Mouse (Mus musculus) urinary bladder, adult 2 months (tissue): Measurements from ENCODE around the gene Acsm4. TPM values are rescaled to one million over a fixed set of nuclear protein-coding genes. Genes with fewer than 3 reads are reported as not detected.
"Not testable (repeated sequence)": the region's sequence is repeated elsewhere in the genome, so short reads cannot be mapped to it uniquely, and the experiment has no call there.

ENCODE experiments used
- DNase-seq: peaks from one replicate; pipeline ENCODE4 v3.0.0; 2022; ENCODE audit warnings: low spot score
- polyA plus RNA-seq: library from polyadenylated mRNA; depleted of rRNA; stranded (reverse); fragments of >200 nt; gene quantifications from 2 replicates; pipeline ENCODE4 v1.2.3, GENCODE M21; 2012; rRNA removed

Gene Acsm4
- not detected in 2 replicates for polyA plus RNA-seq

DNA sequence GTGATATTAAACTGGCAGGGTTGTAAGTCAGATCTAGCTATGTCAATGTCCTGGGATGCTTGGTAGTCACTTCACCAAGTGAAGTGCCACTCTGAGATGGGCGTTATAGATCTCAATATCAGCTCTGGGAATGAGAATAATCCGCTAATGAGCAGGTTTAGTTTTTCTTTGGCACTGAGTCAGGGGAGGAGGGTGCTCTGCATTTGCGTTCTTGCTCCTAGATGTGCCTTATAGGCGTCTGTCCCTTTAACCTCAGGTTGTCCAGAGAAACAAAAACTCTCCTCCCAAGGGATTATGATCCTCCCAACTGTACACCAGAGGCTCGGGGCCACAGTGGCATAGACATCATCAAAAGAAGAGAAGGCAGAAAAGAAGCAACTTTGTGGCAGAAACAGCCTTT lies at the start of gene Acsm4:
Gene Acsm4 (plus strand): TSS at position 301 of the 400 bp plus-strand sequence.
- DNase-seq: no peak

DNA sequence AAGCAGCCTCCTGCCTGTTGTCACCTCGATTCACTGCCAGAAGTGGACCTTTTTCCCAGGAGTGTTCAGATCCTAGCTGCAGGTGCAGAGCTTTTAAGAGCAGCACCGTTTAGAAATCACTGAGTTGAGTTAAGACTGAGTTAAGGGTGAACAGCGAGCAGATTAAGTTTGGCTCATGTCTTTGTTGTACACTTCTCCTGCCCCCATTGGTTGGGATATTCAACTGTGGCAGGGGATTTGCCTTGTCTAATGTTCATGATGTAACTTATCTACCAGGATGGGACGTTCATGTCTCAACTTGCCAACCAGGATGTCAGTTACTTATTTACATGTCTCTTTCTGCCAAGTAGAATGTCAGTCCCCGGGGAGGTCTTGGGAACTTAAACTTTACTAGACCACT lies 47.5 kb upstream of the Acsm4 start:
- DNase-seq: no peak

DNA sequence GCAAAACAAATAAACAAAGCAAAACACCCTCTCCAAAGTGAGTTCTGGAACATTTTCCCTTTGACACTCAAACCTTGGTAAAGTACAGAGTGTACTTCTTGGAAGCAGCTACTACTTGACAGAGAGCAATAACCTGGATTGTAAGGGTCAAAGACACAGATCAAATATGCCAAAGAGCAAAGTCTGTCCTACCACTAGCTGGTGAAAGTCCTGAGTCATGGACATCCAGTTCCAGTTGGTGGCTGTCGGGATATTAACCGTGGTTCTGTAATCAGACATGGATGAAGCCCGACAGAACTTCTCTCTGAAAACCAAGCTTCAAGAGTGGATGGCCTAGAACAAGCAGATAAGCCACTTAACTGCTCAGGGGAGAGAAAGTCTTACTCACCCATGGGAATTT lies 21.9 kb upstream of the Acsm4 start:
- no peak for DNase-seq

DNA sequence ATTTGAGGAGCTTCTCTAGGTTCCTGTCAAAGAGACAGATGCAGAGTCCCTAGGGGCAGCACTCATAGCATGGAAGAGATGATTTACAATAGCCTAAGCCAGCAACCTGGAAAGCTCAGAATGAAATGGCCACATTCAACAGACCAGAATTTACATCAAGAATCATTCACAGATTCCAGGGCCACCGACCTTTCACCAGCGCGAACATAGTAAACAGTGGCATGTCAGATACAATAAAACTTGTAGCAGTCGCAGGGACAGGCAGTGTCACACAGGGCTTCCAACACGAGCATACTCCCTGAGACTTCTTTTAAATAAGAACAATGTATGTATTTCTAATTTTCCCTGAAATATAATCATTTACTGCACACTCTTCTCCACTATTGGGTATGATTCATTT lies 19.4 kb upstream of the Acsm4 start:
- DNase-seq: no peak

DNA sequence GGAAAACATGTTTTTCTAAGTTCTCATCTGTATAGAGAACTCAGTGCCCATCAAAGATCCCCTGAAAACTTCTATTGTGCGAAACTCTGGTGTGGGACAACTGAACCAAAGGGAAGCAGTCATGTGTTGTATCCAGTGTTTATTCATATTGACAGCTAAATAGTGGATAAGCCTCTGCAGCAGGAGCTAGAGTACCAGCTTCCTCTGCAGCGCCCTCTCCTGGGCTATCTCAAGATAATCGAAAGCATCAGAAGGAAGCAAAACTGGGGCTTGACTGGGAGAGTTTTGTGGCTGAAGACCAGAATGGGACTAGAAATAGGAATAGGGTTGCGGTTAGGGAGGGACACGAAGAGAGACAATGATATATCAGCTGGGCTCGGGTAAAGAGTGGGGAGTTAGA lies 18.9 kb upstream of the Acsm4 start:
- DNase-seq: no peak

DNA sequence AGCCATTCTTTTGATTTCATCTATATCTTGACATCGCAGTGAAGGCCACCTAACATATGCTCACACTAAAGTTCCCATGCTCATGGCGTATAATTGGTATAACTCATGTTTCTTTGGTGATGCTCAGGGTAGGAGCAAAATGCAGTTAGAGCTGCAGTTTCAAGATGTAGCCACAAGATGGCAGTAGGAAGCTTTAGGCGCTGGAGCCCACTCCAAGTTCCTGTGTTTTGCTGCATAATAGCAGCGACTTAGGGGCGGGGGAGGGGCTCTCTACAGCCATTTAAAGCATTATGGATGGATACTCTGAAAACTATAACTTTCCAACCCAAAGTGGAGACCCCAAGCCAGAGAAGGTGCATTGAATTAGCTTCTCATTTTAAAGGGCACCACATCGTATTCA lies 16.4 kb upstream of the Acsm4 start:
- no peak for DNase-seq

DNA sequence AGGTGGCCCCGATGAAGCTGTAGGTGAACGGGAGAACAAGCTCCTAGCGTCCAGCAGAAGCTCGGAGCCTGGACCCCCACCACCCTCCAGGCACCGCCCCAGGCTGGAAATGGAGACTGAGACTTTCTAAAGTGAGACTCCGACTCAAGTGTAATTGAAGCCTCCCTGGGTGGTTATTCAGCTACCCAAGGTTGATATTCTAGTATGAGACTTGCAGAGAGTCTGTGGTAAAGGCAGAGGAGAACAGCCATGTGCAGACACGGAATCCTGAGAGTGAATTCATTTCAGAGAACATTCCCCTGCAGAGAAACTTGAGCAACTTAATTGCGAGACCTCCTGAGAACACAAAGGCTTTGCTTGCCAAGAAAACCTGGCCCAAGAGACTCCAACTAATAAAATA lies 9.7 kb upstream of the Acsm4 start:
- DNase-seq: no peak

DNA sequence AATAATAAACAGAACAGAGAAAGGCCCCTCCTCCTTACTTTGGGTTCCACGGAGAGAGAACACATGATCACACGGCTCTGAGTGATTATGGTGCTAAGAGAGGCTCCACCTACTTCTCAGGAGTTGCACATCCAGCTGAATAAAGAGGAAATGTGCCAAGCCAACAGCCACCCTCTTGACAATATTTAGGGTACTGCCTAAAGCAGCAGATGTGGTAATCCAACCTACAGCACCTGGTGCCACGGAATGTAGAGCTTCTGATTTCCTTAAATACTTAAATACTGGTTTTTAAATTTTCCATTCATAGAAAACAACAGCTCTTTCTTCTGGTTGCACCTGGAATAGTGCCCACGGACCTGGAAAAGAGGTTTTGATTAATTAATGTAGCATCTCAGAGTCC lies 7.1 kb upstream of the Acsm4 start:
- DNase-seq: no peak

DNA sequence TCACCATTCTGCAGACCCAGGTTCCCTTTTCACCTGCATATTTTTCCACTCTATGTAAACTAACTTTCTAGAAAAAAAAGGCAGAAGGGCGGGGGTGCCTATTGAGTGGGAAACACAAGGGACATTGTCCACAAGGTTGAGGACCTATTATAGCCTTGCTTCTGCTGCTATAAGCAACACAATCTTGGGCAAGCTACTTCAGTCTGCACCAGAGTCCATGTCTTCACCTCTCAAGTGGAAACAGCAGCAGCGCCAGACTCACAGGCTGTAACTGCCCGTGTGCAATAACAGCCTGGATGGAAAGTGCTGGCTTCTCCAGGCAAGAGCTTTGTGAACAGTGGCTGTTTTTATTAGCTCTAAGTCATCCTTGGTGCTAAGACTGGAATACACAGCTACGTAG lies 2.5 kb downstream of the Acsm4 start:
- DNase-seq: no peak

DNA sequence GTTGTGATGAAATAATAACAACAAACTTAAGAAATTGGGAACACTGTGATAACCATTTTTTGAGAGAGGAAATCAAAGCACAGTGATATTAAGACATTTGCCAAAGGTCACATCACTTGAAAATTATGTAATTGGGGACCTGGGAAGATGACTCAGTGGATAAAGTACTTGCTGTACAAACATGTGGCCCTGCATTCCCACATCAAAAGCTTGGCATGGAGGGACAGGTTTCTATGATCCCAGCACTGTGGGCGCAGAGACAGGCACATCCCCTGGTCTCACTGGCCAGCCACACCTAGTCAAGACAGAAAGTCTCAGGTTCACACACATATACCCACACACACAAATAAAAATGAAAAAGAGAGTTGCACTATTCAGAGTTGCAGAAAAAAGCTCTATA lies 5.1 kb downstream of the Acsm4 start:
- DNase-seq: no peak

DNA sequence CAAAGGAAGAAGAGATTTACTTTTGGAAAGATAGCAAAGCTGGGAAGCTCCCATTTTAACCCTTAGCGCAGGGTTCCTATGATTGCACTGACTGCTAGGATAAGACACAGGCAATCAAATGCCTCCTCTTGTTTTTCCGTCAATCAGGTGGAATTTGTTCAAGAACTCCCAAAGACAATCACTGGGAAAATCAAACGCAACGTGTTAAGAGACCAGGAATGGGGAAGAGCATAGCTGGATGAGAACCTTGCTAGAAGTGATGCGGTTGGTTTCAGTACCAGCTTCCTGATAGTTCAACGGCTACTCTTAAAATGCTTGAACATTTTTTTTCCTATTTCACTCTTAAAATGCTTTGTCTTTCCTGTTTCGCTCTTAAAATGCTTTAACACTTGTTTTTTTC lies 24.3 kb downstream of the Acsm4 start:
- DNase-seq: no peak

DNA sequence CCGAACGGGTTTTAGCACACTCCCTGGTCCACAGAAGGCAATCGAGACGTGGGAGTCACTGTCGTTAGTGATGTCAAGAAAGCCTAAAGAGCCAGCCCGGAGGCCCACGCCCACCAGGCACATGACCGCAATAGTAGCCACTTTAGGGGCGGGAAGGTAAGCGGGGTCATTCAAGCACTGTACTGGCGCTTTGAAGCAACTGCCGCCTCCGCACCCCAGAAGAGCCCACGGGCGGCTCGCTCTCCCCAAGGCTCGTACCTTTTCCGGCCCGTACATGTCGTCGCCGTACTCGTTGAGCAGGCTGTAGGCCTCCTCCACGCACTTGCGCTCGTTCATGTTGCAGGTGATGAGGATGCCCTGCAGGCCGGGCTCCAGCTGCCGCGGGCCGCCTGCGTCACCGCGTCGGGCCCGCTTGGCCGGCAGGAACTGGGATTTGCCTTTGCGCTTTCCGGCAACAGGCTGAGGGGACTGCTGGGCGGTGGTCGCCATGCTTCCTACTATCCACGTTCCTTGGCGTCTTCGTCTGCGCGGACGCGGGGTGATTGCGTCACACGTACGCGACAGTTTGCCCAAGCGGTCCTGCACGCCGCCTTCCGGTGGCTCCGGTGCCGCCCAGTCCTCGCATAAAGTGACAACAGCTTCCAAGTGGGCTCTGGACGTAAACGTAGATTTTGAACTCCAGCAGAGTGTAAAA lies 30.6 kb downstream of the Acsm4 start, which contains the start of gene Thumpd1:
Gene Thumpd1 (minus strand): TSS at position 546 of the 694 bp plus-strand sequence.
- DNase-seq: peak; percentile 88

DNA sequence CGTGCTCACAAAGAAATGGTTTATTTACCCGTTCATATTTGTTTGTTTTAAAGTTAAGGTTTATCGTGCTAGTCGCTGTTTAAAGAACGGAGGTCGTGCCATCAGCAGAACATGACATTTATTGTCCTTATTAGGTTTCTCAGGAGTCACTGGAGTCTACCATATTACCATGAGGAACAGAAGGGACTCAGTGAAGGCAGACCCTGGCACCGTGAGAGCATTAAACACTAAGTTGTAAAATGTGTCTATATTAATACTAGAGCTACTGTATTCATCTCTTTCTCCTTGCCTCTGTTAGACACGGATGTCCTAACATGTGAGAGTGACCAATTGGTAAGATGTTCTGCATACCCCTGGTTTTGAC lies 31.1 kb downstream of the Acsm4 start:
- DNase-seq: no peak

DNA sequence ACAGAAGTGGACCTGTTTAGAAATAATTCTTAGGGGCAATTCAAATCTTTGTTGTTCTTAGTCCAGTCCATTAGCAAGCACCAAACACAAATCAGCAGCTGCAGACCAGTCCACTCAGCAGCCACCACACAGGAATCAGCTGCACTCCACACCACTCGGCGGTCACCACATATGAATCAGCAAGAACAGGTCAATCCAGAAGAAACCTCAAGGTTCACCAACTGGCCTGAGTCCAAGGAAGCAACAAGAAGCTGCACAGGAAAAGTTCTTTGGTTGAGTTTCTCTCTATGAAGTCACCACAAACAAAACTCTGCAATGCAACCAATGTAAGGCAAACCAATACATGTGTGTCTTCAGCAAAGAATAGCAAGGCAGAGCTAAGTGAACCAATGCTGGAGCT lies 37.8 kb downstream of the Acsm4 start:
- no peak for DNase-seq

DNA sequence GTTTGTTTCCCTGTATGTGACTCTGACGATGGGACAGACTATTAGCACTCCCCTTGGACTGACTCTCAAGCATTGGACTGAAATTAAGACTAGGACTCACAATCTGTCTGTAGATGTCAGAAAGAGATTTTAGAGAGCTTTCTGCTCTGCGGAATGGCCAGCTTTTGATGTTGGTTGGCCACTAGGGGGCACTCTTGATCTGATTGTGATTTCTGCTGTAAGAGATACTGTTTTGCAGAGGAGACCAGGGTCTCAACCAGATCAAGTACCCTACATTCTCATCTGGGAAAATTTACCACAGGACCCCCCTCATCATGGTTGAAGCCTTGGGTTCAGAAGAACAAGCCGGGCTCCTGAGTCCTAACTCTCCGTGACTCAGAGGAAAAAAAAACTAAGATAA lies 41.4 kb downstream of the Acsm4 start:
- not testable (repeated sequence) for DNase-seq

DNA sequence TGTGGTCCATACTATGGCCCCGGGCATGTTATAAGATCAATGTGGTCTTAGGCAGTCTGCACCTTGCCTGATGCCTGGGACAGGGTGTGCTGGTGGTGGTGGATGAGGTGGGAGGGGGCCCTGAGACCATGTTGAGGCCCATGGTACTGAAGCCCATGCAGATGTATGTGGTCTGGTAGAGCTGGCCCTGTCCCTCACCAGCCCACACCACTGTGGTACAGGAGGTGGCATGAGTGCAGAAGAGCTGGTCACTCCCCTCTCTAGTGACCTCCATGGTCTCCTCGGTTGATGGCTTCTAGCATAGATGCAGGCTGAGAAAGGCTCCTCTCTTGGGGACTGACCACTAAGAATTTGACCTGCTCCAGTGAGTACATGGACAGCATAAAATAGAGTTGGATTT lies 49.1 kb downstream of the Acsm4 start:
- DNase-seq: no peak

DNA sequence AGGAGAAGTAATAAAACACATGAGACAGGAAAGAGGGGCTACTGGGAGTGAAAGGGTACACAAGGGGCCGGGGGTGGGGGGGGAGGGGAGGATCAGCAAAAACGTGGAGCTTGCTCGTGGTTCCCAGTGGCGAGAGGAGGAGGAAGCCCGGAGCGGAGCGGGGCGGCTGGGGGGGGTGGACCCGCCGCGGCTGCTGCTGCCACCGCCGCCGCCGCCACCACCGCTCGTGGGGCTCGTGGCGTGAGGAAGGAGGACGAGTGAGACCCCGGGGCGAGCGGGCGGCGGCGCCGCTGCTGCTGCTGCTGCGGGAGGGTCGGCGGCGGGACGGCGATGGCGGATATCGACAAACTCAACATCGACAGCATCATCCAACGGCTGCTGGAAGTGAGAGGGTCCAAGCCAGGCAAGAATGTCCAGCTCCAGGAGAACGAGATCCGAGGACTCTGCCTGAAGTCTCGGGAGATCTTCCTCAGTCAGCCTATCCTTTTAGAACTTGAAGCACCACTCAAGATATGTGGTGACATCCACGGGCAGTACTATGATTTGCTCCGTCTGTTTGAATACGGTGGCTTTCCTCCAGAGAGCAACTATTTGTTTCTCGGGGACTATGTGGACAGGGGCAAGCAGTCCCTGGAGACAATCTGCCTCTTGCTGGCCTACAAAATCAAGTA lies 50.1 kb downstream of the Acsm4 start:
- not testable (repeated sequence) for DNase-seq

DNA sequence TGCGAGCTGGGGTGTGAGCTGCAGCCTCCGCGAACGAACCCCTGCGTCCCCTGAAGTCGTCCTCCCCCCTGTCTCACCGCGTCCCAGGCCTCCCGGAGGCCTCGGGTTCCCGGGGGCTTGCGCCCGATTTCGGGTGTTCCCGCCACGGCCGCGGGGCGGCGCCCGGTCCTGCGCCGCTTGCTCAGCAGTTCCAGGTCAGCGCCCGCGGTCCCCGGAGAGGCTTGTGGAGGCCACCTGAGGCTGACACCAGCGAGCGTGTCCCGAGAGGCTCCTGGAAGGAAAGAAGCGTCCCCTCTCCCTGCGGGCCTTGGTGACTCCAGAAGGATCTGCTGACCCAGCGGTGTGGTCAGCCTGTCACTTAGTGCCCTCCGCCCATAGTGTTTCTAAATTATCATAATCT lies 54.5 kb downstream of the Acsm4 start:
- no peak for DNase-seq

DNA sequence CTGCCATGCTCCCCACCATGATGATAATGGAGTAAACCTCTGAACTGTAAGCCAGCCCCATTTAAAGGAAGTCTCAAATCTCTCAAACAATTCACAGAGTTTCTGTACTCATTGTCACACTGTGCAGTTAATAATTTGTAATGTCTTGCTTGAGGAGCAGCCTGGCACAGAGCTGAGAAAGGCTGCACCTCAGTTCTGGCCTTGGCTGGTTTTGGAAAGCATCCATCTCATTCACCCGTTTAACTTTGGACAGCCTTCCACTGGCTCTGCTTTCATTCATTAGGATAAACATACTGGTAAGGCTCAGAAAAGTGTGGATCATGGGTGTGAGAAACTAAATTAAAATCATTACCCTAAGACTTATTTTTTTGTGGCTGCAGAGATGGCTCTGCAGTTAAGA lies 56.0 kb downstream of the Acsm4 start:
- DNase-seq: no peak

DNA sequence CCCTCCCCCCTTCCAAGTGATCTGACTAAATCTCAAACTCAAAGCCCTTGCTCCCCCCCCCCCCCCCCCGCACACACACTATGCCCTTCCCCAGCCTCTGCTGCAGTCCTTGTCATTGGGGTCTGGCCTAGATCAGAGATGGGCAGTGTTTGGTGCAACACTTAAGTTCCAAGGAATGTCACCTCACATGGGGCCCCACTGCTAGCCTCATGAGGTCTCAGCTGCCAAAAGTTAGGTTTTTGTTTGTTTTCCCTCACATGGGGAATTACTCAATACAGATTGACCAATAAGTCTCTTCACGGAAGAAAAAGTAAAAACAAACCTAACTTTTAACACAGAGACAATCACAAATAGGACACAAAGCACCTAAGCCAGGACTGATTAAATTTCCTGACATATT lies 58.9 kb downstream of the Acsm4 start:
- no peak for DNase-seq

DNA sequence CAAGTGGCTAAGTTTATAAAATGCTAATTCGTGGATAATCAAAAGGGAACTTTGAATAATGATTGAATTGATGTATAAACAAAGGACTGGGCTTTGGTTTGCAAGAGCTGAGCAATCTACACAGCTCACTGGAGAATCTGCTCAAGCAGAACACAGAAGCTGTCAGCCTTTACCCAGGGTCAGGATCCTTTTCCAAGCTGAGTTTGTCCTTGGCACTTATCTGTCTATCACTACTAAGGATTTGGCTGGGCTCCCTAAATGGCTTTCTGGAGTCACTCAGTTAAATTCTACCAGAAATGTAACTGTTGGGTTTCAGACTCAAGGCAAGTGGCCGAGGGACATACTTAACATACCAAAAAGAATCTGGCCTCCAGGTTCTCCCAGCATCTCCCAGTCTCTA lies 60.1 kb downstream of the Acsm4 start:
- no peak for DNase-seq

DNA sequence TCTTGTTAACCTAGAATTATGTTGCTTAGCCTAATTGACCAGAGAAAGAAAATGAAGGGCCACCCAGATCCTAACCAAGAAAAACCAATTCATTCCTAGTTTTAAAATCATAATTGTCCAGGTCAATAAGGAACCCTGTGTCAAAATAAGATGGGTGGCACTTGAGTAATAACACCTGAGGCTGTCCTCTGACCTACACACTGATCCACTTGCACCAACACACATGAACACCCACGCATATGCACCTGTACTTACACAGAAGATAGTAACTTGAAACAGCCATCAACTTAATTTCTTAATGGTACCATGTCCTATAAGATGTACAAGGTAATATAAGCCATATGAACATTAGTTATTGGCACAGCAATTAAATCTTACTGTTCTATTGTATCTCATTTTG lies 63.9 kb downstream of the Acsm4 start:
- DNase-seq: no peak

DNA sequence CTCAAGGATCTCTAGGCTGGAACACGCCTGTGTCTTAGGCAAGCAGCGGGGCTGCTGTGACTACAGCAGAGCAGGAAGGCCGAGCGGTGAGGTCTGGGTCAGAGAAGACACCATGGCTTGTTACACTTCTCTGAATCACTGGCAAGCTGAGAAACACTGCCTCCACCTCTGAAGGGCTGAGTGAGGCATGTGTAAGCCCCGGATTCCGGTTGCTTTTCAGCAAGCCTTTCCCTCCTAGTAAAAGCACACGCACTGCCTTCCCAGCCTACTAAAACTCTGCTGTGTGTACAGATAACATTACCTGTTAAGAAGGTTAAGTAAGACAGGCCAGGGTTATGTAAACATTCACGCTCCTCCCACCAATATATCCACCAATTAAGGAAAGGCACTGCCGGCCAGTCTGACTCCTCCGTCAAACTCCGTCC lies 70.7 kb downstream of the Acsm4 start, which contains the start of gene Acsm3:
Gene Acsm3 (plus strand): TSS at position 397 of the 425 bp plus-strand sequence.
- no peak for DNase-seq
